Mouse (Mus musculus) liver, embryonic 14.5 days (tissue): ENCODE results near the gene Sh3bgr.

Source experiments
- CTCF ChIP-seq: IDR thresholded peaks from 2 replicates; pipeline ENCODE4 v1.5.1; 2016; ENCODE audit warnings: antibody characterized with exemption, low read depth, control low read depth
- EP300 ChIP-seq: IDR thresholded peaks from 2 replicates; pipeline ENCODE4 v1.6.1; 2016; ENCODE audit warnings: antibody characterized with exemption, low read depth

- TF ChIP-seq CTCF (no peak), EP300 (no peak)
These were observed 41.7 kb upstream of the Sh3bgr start for GRCm38 (mm10) chr16:96158511-96159080.
